Mouse (Mus musculus): ENCODE results near the gene Trp63. TPM values are rescaled to one million over a fixed set of nuclear protein-coding genes. Genes with fewer than 3 reads are reported as not detected.
A peak's percentile ranks its signal among the peaks of the same experiment; 100 is the strongest.

The Trp63 gene
- polyA plus RNA-seq, 1 experiment from 2014 or later, result 24.7 TPM

DNA sequence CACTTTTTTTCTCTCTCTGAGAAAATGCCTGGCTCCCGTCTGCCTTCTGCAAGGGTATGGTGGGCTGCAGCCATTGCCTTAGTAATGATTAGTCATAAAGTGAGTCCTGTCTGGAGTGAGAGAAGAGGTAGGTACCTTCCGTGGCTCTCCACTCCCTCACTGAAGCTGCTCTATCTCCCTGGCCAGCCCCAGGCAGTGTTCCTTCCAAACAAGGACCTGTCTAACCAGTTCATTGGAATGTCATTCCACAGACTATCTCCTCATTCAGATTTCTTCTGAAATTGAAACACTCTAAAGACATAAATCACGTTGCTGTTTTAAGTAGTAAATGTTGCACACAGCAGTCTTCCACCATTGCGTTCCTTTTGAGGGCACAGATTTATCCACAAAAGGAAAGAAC is 96.4 kb downstream of the Trp63 start:
- Histone ChIP-seq H3K27me3 (no peaks in the 10 kb centered on the region), H3K27ac (no peak overlapping the region), H3K4me2 (no peak overlapping the region), H3K9me3 (no peaks in the 10 kb centered on the region), H3K4me1 (replicated peaks) (no peaks in the 10 kb centered on the region), H3K4me3 (replicated peaks) (no peak overlapping the region), H3K9ac (replicated peaks) (no peak overlapping the region), H3K36me3 (no peaks in the 10 kb centered on the region)
- no peak for ATAC-seq (ENCODE audit: insufficient number of reproducible peaks, insufficient read depth, low FRiP score, low TSS enrichment, low read depth)
- WGBS, result 51% methylated on average over 4 of the region's 4 CpGs

DNA sequence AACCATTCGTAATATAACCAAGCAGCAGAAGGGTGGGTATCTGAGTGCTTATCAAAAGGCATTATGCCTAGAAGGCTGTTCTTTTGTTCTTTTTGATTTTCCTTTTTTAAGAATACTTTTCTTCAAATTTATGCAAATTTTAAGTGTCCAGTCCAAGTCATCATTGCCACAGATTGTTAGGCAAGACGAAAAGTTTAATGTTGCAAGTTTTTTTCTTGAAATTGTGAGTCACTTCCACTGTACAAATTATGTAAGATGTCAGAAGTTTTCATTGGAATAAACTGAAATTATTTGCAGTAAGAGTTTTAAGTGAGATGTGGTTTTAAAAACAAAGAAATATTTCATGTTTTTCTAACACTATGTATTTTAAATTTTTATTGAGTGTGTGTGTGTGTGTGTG is 100.7 kb downstream of the Trp63 start:
- Histone ChIP-seq H3K36me3 (no peaks in the 10 kb centered on the region), H3K4me3 (replicated peaks) (no peak overlapping the region), H3K9ac (replicated peaks) (no peak overlapping the region), H3K4me1 (replicated peaks) (no peaks in the 10 kb centered on the region), H3K4me2 (no peak overlapping the region), H3K27ac (no peak overlapping the region), H3K27me3 (no peaks in the 10 kb centered on the region), H3K9me3 (no peaks in the 10 kb centered on the region)
- ATAC-seq (ENCODE audit: insufficient number of reproducible peaks, insufficient read depth, low FRiP score, low TSS enrichment, low read depth), result no peak
- WGBS, result 87% methylated on average over 2 of the region's 2 CpGs

DNA sequence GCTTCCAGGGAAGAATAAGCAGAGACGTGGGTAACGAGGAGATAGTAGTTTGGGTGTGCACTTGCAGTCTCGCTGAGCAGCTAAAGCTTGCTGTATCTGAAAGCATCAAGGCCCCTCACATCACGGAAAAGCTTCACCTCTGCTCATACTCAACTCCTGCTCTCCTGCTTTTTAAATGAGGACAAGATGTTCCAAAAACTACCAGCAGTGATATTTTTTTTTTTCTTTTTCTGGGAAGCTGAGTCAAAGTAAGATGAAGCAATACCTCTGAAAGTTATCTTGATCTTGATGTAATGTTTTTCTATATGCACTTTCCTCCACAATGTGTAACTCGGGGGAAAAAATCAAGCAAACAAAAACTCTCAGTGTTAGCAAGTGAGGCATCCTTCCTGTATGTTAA is 102.9 kb downstream of the Trp63 start:
- H3K4me3 ChIP-seq (replicated peaks), result no peak overlapping the region
- no peak for ATAC-seq (ENCODE audit: insufficient number of reproducible peaks, insufficient read depth, low FRiP score, low TSS enrichment, low read depth)
- no peaks in the 10 kb centered on the region for H3K27me3 ChIP-seq
- H3K4me2 ChIP-seq, result no peak overlapping the region
- H3K27ac ChIP-seq, result no peak overlapping the region
- H3K36me3 ChIP-seq, result no peaks in the 10 kb centered on the region
- H3K9ac ChIP-seq (replicated peaks), result no peak overlapping the region
- no peaks in the 10 kb centered on the region for H3K9me3 ChIP-seq
- 59% methylated on average over 5 of the region's 5 CpGs for WGBS
- no peaks in the 10 kb centered on the region for H3K4me1 ChIP-seq (replicated peaks)

DNA sequence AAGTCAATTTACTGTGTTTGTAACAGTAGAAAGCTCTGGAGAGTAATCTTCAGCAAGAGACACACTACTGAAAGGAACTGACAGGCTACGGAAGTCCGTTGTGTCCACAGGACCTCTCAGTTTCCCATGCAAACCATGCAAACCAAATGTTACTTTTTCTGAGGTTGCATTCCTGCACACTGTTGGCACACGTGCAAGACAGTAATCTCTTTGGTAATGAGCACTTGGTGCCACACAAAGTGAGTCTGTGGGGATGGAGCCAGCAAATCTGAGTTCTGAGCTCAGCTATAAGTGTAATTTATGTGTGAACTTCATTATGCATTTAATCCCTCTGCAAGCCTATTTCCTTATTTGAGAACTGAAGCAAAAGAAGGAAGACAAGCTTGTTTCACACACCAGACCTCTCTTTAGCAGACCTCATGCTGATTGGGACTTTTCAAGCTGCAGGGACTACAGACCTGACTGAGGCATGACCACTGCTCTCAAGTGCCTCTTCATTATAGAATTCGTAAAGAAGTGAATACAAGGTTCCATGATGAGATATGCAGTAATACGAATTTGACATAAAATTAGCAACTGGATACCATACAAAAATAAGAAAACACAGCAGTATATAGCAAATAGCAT is 109.2 kb downstream of the Trp63 start:
- Histone ChIP-seq H3K27ac (no peak overlapping the region), H3K27me3 (no peaks in the 10 kb centered on the region), H3K4me3 (replicated peaks) (no peak overlapping the region), H3K4me2 (no peak overlapping the region), H3K36me3 (no peaks in the 10 kb centered on the region), H3K9ac (replicated peaks) (no peak overlapping the region), H3K9me3 (no peaks in the 10 kb centered on the region), H3K4me1 (replicated peaks) (no peaks in the 10 kb centered on the region)
- 77% methylated on average over 5 of the region's 5 CpGs for WGBS
- no peak for ATAC-seq (ENCODE audit: insufficient number of reproducible peaks, insufficient read depth, low FRiP score, low TSS enrichment, low read depth)

DNA sequence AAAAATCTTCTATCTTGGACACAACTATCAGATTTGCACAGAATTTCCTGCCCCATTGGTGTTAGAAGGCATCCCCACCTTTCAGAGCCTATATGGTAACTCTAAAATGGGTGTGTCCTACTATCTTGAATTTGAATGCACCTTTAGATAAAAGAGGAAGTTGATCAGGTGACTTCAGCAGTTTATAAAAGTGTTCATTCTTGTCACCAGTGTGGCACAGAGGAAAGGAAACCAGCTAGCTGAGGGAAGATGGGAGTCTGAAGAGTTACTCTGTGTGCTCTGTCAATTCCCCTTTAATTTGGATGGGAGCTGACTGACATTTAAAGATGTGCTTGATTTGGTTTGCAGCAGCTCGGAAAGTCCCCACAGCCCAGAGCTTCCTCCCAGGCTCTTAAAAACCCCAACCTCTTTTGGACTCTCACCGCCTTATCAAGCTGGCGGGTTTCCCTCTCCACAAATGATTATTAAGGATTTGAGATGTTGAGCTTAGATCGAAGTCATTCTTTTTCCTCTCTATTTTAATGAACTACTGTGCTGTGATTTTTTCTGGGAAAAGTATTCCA is 114.2 kb downstream of the Trp63 start:
- no peak overlapping the region for H3K27ac ChIP-seq
- no peaks in the 10 kb centered on the region for H3K36me3 ChIP-seq
- H3K27me3 ChIP-seq, result no peaks in the 10 kb centered on the region
- no peaks in the 10 kb centered on the region for H3K4me1 ChIP-seq (replicated peaks)
- no peak overlapping the region for H3K4me2 ChIP-seq
- H3K9ac ChIP-seq (replicated peaks), result no peak overlapping the region
- H3K9me3 ChIP-seq, result no peaks in the 10 kb centered on the region
- WGBS, result 79% methylated on average over 4 of the region's 4 CpGs
- ATAC-seq (ENCODE audit: insufficient number of reproducible peaks, insufficient read depth, low FRiP score, low TSS enrichment, low read depth), result no peak
- H3K4me3 ChIP-seq (replicated peaks), result no peak overlapping the region

DNA sequence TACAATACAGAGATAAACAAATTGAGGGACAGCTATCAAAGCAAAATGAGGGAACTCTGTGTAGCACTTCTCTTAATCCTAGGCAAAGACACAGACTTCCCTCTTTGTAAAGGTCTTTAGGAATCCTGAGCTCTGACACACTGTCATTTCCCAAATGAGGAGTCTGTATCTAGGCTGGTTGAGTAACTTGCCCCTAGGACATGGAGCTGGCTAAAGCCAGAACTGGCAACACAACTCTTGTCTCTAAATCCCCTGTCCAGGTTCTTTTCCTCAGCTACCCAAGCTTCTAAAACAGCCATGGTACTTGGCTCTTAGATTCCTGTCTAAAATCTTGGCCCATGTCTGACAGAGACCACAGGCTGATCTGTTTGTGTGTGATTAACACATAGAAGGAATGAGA is 116.1 kb downstream of the Trp63 start:
- ATAC-seq (ENCODE audit: insufficient number of reproducible peaks, insufficient read depth, low FRiP score, low TSS enrichment, low read depth), result no peak
- no peak overlapping the region for H3K27ac ChIP-seq

DNA sequence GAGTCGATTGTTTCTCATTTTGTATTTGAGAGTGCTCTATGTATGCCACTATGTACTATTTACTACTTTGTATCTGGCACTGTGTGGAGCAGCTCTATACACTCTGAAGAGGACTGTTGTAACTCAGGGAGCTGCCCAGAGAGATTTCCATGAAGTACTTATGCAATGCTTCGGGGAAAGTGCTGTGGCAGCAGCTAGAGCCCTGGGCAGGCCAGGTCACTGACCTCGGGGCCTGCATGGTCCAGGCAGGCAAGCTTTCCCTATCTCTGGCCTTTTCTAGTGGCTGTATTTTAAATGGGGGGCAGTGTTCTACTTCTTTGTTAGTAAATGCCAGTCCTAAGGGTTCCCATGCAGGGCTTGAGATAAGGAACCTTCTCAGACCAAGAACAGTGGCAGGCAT is 121.4 kb downstream of the Trp63 start:
- 0 out of 2 replicates have a peak overlapping the region, but pooled peaks have one; percentile 23 for H3K4me2 ChIP-seq
- WGBS, result 66% methylated on average over 3 of the region's 3 CpGs
- H3K9ac ChIP-seq (replicated peaks), result no peak overlapping the region
- H3K27ac ChIP-seq, result no peak overlapping the region
- ATAC-seq (ENCODE audit: insufficient number of reproducible peaks, insufficient read depth, low FRiP score, low TSS enrichment, low read depth), result no peak
- no peaks in the 10 kb centered on the region for H3K9me3 ChIP-seq
- H3K27me3 ChIP-seq, result no peaks in the 10 kb centered on the region
- H3K4me3 ChIP-seq (replicated peaks), result 0 out of 2 replicates have a peak overlapping the region, but pooled peaks have one; percentile 6
- H3K4me1 ChIP-seq (replicated peaks), result no peaks in the 10 kb centered on the region
- H3K36me3 ChIP-seq, result no peaks in the 10 kb centered on the region

More for the DNA sequence above, 116.1 kb downstream of the Trp63 start:
- H3K36me3 ChIP-seq, result no peaks in the 10 kb centered on the region
- H3K9me3 ChIP-seq, result no peaks in the 10 kb centered on the region
- no peaks in the 10 kb centered on the region for H3K27me3 ChIP-seq
- H3K9ac ChIP-seq (replicated peaks), result no peak overlapping the region
- H3K4me2 ChIP-seq, result no peak overlapping the region
- H3K4me3 ChIP-seq (replicated peaks), result no peak overlapping the region
- no peaks in the 10 kb centered on the region for H3K4me1 ChIP-seq (replicated peaks)

DNA sequence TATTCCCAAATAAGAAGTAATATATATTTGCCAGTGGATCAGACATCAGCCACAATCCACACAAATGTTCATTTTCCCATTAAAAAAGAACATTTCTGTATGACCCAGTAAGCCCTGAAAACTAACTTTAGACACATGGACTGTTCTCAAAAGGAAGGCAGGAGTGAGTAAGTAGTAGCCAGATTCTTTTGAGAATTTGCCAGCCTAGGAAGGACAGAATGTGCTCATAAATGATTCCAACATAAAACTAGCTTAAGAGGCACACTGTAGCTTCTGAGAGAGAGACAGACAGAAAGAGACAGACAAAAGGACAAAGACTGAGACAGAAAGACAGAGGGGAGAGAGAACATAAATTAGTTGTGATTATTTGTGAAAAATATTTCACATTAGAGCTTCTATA is 123.6 kb downstream of the Trp63 start:
- no peak overlapping the region for H3K9ac ChIP-seq (replicated peaks)
- ATAC-seq (ENCODE audit: insufficient number of reproducible peaks, insufficient read depth, low FRiP score, low TSS enrichment, low read depth), result no peak
- no peaks in the 10 kb centered on the region for H3K36me3 ChIP-seq
- H3K4me1 ChIP-seq (replicated peaks), result no peaks in the 10 kb centered on the region
- no peak overlapping the region for H3K4me3 ChIP-seq (replicated peaks)
- H3K9me3 ChIP-seq, result no peaks in the 10 kb centered on the region
- no peak overlapping the region for H3K27ac ChIP-seq
- H3K4me2 ChIP-seq, result no peak overlapping the region
- no peaks in the 10 kb centered on the region for H3K27me3 ChIP-seq

DNA sequence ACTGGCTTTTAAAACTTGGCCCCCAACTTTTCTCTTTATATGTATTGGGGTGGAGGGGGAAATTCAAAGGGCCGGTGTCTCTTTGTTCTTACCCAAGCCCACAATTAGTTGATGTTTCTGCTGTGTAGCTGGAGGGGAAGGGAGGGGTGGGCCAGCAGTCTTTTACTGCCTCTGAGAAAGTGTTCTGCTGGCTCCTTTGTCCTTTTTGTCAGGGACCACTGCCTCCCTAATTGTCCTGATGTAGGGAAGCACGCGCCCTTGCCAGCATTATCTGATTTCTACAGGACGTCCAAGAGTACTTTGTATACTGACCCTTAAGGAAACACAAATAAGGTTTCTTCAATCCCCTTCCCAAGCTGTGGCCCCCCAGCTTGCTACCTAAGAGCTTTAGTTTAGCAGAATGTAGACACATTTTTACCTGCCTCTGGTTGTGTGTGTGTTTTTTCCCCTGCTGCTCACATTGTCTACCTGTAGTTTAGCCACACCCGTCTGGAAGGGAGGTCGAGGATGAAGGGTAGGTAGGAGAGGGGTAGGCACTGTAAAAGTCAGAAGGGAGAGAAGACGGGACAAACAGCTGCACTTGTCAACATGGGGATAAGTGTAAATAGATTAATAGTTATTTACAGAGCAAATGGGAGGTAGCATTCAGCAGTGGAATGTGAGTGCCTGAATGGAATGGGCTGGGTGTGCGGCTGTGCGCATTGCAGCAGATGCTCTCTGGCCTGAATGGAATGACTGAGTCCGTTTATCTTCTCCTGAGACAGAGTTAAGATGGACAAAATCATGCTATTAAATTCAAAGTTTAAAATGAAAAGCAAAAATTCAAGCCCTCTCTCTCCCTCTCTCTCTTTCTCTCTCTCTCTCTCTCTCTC is 134.4 kb downstream of the Trp63 start:
- no peak for ATAC-seq (ENCODE audit: insufficient number of reproducible peaks, insufficient read depth, low FRiP score, low TSS enrichment, low read depth)
- no peak overlapping the region for H3K9ac ChIP-seq (replicated peaks)

DNA sequence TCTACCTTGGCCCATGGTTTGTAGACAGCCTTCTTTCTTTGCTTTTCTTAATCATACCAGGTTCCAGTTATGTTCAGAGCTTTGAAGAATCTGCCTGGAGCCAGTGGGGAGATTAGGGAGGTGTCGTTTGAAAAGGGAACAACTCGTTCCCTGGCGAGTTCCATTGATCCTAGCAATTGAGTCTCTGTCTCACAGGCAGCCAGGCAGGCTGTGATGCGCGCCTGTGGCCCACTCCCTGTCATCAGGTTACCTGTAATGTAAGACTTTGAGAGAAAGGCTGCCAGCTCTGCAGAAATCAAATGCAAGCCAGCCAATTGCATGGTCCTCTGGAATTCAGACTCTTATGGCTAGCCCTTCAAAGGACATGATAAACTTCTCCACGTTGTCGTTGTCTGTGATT is 142.5 kb downstream of the Trp63 start:
- no peaks in the 10 kb centered on the region for H3K9me3 ChIP-seq
- no peaks in the 10 kb centered on the region for H3K36me3 ChIP-seq
- no peak for ATAC-seq (ENCODE audit: insufficient number of reproducible peaks, insufficient read depth, low FRiP score, low TSS enrichment, low read depth)
- H3K4me3 ChIP-seq (replicated peaks), result no peak overlapping the region
- H3K27ac ChIP-seq, result no peak overlapping the region
- WGBS, result 43% methylated on average over 7 of the region's 7 CpGs
- no peaks in the 10 kb centered on the region for H3K4me1 ChIP-seq (replicated peaks)
- H3K9ac ChIP-seq (replicated peaks), result no peak overlapping the region
- no peak overlapping the region for H3K4me2 ChIP-seq
- no peaks in the 10 kb centered on the region for H3K27me3 ChIP-seq

More for the DNA sequence above, 134.4 kb downstream of the Trp63 start:
- 36% methylated on average over 10 of the region's 10 CpGs for WGBS
- Histone ChIP-seq H3K9me3 (no peaks in the 10 kb centered on the region), H3K4me3 (replicated peaks) (no peak overlapping the region), H3K36me3 (no peaks in the 10 kb centered on the region), H3K4me2 (no peak overlapping the region), H3K27ac (no peak overlapping the region), H3K27me3 (no peaks in the 10 kb centered on the region), H3K4me1 (replicated peaks) (peaks cover 6% of the 10 kb centered on the region; the same call in 1 of the 2 replicates)

DNA sequence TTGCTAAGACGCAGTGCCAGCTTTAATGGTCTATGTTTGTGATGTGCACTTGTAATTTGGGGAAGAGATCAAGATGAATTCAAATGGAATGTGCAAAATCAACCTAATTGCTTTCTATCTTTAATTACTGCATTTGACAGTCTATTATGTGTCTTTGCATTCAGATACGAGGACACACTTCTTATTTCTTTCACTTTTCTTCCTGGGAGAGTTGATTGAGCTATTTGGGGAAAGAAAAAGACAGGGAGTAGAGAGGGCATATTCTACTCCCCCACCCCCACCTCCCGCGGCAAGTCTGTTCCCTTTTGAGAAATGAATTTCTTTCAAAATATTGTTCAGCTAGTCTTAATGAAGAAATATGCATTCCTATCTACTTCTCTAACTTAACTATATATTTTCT is 149.0 kb downstream of the Trp63 start:
- 87% methylated on average over 4 of the region's 4 CpGs for WGBS
- Histone ChIP-seq H3K27me3 (no peaks in the 10 kb centered on the region), H3K4me2 (no peak overlapping the region), H3K9me3 (no peaks in the 10 kb centered on the region), H3K4me1 (replicated peaks) (0 out of 2 replicates have a peak, but pooled peaks cover 5% of the 10 kb centered on the region), H3K4me3 (replicated peaks) (no peak overlapping the region), H3K9ac (replicated peaks) (no peak overlapping the region), H3K27ac (no peak overlapping the region), H3K36me3 (no peaks in the 10 kb centered on the region)
- ATAC-seq (ENCODE audit: insufficient number of reproducible peaks, insufficient read depth, low FRiP score, low TSS enrichment, low read depth), result no peak
